Mouse (Mus musculus) urinary bladder, adult 18-20 months (tissue): ENCODE data around the gene Rftn1.

Experiments
- DNase-seq, 2 experiments: peaks; one replicate each; pipeline ENCODE4 v3.0.0; 2022; ENCODE audit warnings: low spot score in 2 of 2, mixed read lengths in 2 of 2

Gene Rftn1

GRCm38 (mm10) chr17:50172795-50173194, 17.7 kb downstream of the Rftn1 start:
- DNase-seq = no peak

GRCm38 (mm10) chr17:50170935-50171545, 19.4 kb downstream of the Rftn1 start:
- no peak for DNase-seq

GRCm38 (mm10) chr17:50169946-50170427, 20.5 kb downstream of the Rftn1 start:
- no peak for DNase-seq

GRCm38 (mm10) chr17:50160904-50161805, 29.3 kb downstream of the Rftn1 start:
- no peak for DNase-seq

DNA sequence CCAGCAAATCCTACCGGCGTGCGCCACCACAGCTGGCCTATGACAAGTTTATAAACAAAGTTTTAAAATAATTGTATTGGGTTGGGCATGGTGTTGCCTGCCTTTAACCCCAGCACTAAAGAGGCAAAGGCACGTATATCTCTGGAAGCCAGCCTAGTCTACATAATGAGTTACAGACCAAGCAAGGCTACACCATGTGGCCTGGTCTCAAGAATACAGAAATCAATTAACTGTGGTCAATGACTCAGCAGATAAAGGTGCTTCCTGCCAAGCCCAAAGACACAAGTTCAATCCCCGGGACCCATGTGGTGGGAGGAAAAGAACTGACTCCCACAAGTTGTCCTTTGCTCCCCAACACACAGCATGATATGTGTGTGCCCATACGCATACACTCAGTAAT, 30.1 kb downstream of the Rftn1 start:
- no peak for DNase-seq

- DNase-seq = no peak
These were observed 30.7 kb downstream of the Rftn1 start for GRCm38 (mm10) chr17:50159816-50160215.

- no peak for DNase-seq
These were observed 31.9 kb downstream of the Rftn1 start for GRCm38 (mm10) chr17:50158565-50158964.

- no peak for DNase-seq
These were observed 33.0 kb downstream of the Rftn1 start for GRCm38 (mm10) chr17:50157190-50158150.

GRCm38 (mm10) chr17:50152085-50152484, 38.4 kb downstream of the Rftn1 start:
- DNase-seq = no peak

DNA sequence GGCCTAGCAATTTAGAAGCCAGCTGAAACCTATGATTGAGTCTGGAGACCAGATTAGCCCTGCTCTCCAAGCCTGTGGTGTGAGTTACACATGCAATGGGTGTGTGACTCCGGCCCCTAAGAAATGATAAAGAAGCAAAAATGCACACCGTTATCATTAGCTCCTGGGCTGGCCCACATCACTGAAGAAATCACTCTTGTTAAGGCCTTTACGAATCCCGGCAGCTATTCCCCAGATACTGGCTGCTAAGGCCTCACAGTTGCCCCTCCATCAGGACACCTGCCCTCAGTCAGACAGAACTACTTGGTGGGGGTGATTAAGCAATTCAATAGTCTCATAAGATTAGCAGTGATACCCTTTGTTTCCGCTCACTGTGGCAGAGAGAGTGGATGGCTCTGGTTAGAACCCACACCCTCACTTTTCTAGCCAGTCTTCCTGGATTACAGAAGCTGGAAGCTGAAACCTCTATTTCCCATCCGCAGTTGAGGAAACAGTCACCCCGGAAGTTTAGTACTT, 39.2 kb downstream of the Rftn1 start:
- no peak for DNase-seq

DNA sequence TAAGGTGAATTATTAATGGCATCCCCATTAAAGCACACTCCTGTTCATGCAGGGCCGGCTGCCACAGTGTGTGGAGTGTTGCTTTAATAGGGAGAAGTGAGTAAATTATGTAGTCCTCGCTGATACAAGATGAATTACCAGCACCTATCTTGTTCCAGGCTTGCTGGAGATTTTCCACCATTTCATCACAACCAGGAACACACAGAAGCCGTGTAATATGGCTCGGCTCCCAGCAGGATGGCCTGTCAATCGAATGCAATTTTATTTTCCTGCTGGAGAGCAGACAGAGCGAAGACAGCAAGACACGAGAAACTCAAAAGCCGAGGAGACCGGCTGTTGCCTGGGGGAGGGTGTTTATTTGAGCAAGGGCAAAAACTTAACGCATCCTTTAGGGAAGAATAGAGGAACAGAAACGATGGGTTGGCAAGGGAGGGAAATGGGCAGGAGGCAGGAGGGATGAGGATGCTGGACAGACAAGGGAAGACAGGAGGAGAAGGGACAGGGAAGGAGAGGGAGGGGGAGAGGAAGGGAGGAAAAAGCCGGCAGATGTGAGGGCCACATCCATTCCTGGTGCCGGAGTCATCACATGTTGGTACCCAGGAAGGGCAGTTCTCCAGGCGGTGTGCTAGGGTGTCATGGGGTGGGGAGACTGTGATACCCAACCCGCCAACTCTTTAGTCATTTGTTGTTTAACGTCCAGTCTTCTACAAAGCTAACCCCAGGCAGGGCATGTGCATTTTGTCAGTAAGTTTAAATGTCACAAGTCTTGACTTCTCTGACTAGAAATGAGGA, 39.9 kb downstream of the Rftn1 start:
- DNase-seq = no peak

DNA sequence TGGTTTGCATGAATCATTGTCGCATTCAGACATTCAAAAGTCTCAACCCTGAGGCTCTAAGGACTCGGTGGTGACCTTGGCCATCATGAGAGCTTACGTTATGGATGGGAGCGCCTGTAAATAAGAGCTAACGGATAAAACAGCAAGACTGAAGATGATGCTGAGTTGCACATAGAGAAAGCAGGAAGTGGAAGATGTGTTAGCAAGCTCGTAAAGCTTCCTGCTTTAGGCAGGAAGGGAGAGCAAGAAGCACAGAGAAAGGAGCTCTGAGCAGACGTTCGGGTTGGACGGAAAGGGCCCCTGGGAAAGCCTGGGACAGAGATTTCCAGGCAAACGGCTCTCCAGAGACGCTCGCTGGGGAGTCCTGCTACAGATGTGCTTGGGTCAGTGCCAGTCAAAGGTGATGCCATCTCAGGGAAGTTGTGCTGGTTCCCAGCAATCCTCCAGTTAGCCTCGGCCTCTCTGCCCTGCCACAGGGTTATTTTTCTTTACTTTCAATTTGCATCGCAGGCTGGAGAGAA, 40.7 kb downstream of the Rftn1 start:
- no peak for DNase-seq

DNA sequence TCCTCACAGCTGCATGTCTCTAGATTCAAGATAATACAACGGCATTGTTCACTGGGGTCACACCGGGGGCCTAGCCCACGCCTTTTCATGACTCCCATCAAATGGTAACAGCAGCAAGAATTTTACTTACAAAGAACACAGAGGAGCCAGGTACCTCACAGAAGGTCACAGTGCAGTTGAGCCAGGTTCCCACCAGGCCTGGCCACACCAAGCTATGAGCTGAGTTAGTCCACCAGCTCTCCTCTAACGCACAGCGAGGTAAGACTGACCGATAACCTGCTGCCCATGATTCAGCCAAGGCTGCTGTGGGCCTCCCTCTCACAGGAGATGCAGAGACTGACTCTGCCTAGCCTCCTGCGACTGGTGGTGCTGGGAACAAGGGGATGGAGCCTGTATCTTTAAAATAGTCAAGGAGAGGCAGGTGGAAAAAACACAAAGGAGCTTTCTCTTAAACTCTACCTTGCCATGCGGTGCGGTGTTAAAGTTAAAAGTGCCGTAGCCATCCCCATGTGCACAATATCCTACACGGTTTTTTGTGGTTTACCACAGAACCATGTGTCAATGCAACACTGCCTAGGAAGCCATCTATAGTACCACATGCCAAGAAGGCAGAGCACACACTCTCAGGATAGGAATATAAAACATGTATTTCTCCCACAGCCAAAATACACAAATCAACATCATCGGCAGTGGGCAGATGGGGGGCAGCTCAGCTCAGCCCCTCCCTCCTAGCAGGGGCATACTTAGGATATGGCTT, 42.5 kb downstream of the Rftn1 start:
- no peak for DNase-seq

DNA sequence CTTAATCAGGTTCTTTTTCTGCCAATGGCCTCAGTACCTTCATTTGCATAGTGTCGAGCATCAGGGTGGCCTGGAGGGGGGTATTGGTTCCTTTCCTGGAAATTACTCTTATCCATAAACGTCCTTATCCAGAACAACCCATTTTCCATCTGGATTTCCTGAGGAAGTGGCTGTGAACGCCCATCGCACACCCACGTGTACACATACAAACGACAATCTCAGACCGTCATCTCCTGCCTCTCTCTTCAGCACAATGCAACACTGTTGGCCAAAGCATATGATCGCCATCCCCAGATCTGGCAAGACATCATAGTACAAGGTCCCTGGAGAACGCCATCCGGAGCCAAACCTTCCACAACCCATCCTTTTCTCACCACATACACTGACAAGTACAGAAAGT, 47.1 kb downstream of the Rftn1 start:
- no peak for DNase-seq

DNA sequence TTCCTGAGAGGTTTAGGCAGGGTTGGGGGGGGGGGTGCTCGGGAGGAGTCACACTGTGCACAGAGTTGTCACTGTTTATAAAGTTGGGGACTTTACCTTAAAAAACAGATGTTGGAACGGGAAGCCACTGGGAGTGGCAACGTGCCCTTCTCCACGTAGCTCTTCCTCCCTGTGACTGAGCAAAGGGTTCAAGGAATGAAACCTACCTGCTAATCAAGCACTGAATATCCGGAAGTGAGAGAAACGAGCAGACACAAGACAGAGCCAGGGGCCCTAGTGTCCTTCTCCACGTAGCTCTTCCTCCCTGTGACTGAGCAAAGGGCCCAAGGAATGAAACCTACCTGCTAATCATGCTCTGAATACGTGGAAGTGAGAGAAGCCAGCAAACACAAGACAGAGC, 47.9 kb downstream of the Rftn1 start:
- no peak for DNase-seq

DNA sequence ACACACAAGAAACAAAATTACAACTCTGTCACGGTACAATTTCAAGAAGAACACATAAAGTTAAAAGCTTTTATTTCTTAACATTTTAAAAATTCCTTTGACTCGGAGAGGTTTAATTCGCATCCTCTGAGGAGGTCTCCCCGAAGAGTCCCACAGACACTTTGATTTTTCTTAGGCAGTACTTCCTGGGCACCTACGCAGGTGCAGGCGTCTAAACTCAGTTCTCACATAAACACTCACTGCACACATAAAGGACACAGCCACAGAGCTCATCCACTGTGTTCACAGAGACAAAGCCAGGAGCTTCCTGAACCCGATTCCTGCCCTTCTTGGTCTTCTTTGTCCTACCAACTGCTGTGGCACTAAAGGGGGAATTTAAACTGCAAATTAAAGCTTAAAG, 48.3 kb downstream of the Rftn1 start:
- no peak for DNase-seq

GRCm38 (mm10) chr17:50136060-50136459, 54.4 kb downstream of the Rftn1 start:
- no peak for DNase-seq

DNA sequence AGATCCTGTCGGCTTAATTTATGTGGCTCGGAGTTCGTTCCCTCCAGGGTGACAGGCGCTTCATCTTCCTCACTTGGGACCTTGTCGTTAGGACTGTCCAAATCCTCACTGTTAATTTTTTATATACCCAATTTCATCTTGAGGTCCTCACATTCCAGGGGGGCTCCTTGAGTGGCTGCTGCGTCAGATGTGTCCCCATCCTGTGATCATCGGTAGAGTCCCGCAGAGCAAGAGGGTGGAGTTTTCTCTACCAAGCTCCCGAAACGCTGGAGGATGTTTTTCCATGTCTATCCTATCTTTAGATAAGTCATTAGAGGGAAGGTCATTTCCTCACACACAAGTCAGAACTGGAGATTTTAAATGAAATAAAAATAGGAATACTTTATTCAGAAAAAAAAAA, 55.0 kb downstream of the Rftn1 start:
- no peak for DNase-seq

DNA sequence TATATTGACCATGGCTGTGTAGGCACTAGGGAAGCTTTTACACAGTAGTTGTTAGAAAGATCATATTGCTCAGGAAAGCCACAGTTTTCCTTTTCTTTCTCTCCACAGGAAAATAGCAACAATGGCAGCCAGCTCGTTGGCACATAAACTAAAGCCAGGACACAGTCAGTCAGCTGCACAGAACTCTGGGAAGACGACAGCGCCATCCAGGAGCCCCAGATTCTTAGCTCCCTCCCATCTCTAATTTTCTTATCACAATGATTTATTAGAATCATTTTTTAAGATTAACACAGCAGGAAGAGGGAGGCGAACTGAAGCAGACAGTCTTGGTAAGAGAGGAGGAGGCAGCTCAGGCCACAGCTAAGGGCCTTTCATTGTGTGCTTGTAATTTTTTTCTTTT, 58.8 kb downstream of the Rftn1 start:
- DNase-seq = no peak

GRCm38 (mm10) chr17:50130421-50130820, 60.1 kb downstream of the Rftn1 start:
- no peak for DNase-seq
